Mouse (Mus musculus) heart, embryonic 10.5 days (tissue): ENCODE results near the gene Ssbp3. TPM values are rescaled to one million over a fixed set of nuclear protein-coding genes. Genes with fewer than 3 reads are reported as not detected.

Source experiments
- DNase-seq: peaks from one replicate; pipeline ENCODE4 v3.0.0-alpha.2; 2017; ENCODE audit warnings: low spot score
- H3K27ac ChIP-seq: fragments of 300-500 bp; sonication (generic); 2 replicates; pipeline ENCODE4 v1.5.1; 2016; ENCODE audit warnings: mild to moderate bottlenecking
- H3K27me3 ChIP-seq: fragments of 300-500 bp; sonication (generic); 2 replicates; pipeline ENCODE4 v1.6.1; 2016; ENCODE audit warnings: mild to moderate bottlenecking; ENCODE audit not compliant: poor library complexity, insufficient read depth, severe bottlenecking
- H3K36me3 ChIP-seq: fragments of 300-500 bp; sonication (generic); 2 replicates; pipeline ENCODE4 v1.6.1; 2016; ENCODE audit warnings: mild to moderate bottlenecking, moderate library complexity
- H3K4me1 ChIP-seq: fragments of 300-500 bp; sonication (generic); 2 replicates; pipeline ENCODE4 v1.6.1; 2016; ENCODE audit warnings: mild to moderate bottlenecking
- H3K4me3 ChIP-seq: fragments of 300-500 bp; sonication (generic); 2 replicates; pipeline ENCODE4 v1.5.1; 2016; ENCODE audit warnings: mild to moderate bottlenecking, moderate library complexity
- H3K9me3 ChIP-seq: fragments of 300-500 bp; sonication (generic); 2 replicates; pipeline ENCODE4 v1.6.1; 2016; ENCODE audit warnings: mild to moderate bottlenecking, moderate library complexity
- WGBS: fragments of 180-500 bp; shearing (Covaris S2); methylation state at CpG from one replicate; pipeline ENCODE4 v1.1.7; 2016; 5-methylcytosine and 5-hydroxymethylcytosine counted together
- polyA plus RNA-seq: library from polyadenylated mRNA; unstranded; fragments of >200 nt; fragmentation: Nextera tagmentation; extraction: Ambion mirVana; gene quantifications from 2 replicates; pipeline ENCODE4 v1.2.1, GENCODE M21; 2016

Ssbp3 gene
- polyA plus RNA-seq, 1 experiment from 2014 or later: 139 TPM

DNA sequence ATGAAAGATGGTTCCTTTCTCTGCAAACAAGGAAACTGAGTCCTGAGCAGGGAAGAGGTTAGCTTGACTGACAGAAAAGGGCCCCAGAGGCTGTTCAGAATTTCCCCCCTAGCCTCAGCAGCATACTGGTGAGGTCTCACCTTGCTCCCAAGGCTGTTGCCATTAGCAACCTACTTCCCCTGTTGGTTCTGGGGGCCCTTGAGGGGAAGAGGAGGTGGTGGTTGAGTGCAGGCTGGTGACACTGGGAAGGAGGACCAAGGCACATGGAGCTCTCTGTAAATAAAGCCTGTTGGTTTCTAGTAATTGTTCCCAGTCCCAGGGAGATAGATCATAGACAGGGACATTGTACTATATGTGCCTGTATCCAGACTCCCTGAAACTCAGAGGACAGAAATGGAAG, 31.0 kb downstream of the Ssbp3 start:
- H3K27me3 ChIP-seq: no peaks in the 10 kb centered on the region
- H3K36me3 ChIP-seq: peaks cover 13% of the 10 kb centered on the region
- H3K9me3 ChIP-seq: no peaks in the 10 kb centered on the region
- no peak for DNase-seq
- no peak overlapping the region; the same call in 1 of the 2 replicates for H3K27ac ChIP-seq
- H3K4me1 ChIP-seq: peaks cover 96% of the 10 kb centered on the region
- H3K4me3 ChIP-seq: no peak overlapping the region

DNA sequence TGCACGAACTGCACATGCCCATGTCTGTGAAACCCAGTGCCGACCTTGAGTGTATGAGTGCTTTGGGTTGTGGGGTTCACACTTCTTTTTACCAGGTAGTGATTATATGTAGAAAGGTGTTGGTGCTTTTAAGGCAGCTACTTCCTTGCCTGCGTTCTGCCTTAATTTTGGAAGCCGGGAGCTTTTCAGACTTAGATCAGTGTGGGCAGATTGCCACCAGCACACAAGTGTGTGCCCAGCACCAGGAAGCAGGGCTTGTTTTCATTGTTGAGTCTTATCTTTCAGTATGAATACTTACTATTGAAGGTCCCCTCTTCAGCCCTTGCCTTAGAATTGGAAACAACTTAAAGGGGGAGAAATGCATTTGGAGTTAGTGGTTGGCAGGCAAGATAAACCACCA, 32.0 kb downstream of the Ssbp3 start:
- H3K36me3 ChIP-seq: peaks cover 13% of the 10 kb centered on the region
- no peak overlapping the region for H3K27ac ChIP-seq
- 74% methylated on average over 4 of the region's 4 CpGs for WGBS
- no peak overlapping the region for H3K4me3 ChIP-seq
- no peaks in the 10 kb centered on the region for H3K27me3 ChIP-seq
- H3K4me1 ChIP-seq: peaks cover 96% of the 10 kb centered on the region
- no peak for DNase-seq
- H3K9me3 ChIP-seq: no peaks in the 10 kb centered on the region

DNA sequence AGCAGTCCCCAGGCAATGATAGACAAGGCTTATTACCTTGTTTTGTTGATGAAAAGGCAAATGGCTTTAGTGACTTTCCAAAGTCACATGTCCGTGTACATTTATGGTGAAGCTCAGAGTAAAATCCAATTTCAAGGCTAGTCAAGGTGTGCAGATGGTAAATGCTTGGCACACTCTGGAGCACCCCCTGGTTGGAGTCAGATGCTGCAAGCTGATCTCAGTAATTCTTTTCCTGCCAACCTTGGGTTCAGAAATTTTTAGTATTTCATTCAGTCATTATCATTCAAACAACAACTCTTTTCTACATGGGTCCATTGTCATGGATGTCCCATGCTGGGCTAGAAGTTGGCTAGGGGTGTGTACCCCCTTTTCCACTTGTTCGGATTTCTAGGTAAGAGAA, 33.1 kb downstream of the Ssbp3 start:
- Histone ChIP-seq H3K36me3 (peaks cover 13% of the 10 kb centered on the region), H3K27me3 (no peaks in the 10 kb centered on the region), H3K9me3 (no peaks in the 10 kb centered on the region), H3K4me3 (no peak overlapping the region), H3K4me1 (peaks cover 92% of the 10 kb centered on the region), H3K27ac (no peak overlapping the region)
- DNase-seq: no peak
- WGBS: 85% methylated on average over 2 of the region's 2 CpGs

DNA sequence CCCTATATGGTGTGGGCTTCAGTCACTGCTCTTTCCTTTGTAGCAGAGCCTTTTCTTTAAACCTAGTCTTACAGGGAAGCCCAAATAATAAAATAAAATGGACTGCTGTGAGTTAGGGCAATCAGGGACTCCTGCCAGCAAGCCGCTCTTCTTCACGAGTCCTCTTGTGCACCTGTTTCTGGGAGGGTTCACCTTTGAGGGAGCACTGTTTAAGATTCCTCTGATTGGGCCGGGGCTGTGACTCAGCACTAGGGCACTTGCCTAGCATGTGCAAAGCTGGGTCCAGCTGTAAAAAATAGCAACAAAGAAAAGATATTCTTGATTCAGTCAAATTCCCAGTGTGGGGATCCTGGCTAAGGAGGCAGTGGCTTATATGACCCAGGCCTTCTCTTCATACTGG, 34.4 kb downstream of the Ssbp3 start:
- 79% methylated on average over 3 of the region's 3 CpGs for WGBS

DNA sequence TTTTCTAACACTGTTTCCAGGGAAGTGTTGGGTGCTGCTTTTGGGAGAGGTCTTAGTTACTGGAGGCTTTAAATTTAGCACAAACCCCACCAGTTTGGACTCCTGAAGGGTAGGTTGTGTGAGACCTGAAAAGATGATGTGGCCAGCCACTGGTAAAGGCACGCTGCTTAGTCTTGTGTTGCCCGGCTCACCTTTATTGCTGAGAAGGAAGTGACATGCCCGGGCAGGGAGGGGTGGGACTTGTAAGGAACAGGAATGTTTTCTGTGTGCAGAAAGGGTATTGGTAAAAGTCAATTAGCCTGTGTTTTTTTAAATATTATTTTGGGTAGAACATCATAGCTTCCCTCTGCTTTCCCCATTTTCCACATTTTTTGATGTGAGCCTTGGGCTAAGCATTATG, 37.2 kb downstream of the Ssbp3 start:
- peaks cover 90% of the 10 kb centered on the region for H3K4me1 ChIP-seq
- WGBS: 80% methylated on average over 3 of the region's 3 CpGs

More for the DNA sequence above, 34.4 kb downstream of the Ssbp3 start:
- no peaks in the 10 kb centered on the region for H3K27me3 ChIP-seq
- no peaks in the 10 kb centered on the region for H3K9me3 ChIP-seq
- no peak overlapping the region for H3K27ac ChIP-seq
- peaks cover 92% of the 10 kb centered on the region for H3K4me1 ChIP-seq
- peaks cover 13% of the 10 kb centered on the region for H3K36me3 ChIP-seq
- DNase-seq: no peak
- H3K4me3 ChIP-seq: no peak overlapping the region

DNA sequence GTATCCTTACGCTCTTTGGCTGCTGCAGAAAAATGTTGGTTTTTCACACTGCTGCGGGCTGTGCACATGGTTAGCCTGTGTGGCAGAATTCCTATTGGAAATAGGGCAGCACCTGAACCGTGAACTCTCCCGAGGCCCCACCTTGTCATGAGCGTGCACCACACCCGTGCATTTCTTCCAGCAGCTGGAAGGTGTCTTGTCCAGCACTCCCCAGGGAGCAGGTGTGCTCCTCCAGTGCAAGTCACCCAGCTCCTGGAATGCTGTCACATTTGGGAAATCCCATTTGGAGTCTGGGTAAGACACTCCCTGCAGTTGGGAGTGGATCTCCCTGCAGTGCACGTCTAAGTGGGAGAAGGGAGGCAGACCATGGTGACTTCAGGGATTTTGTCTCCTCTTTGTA, 38.0 kb downstream of the Ssbp3 start:
- H3K27me3 ChIP-seq: no peaks in the 10 kb centered on the region
- no peaks in the 10 kb centered on the region for H3K9me3 ChIP-seq
- 71% methylated on average over 7 of the region's 7 CpGs for WGBS
- DNase-seq: no peak
- no peak overlapping the region for H3K27ac ChIP-seq
- no peaks in the 10 kb centered on the region for H3K36me3 ChIP-seq
- H3K4me1 ChIP-seq: peaks cover 91% of the 10 kb centered on the region
- no peak overlapping the region for H3K4me3 ChIP-seq

More for the DNA sequence above, 37.2 kb downstream of the Ssbp3 start:
- DNase-seq: no peak
- 0 out of 2 replicates have a peak, but pooled peaks cover 7% of the 10 kb centered on the region for H3K36me3 ChIP-seq
- no peaks in the 10 kb centered on the region for H3K9me3 ChIP-seq
- no peak overlapping the region for H3K4me3 ChIP-seq
- no peak overlapping the region for H3K27ac ChIP-seq
- H3K27me3 ChIP-seq: no peaks in the 10 kb centered on the region

DNA sequence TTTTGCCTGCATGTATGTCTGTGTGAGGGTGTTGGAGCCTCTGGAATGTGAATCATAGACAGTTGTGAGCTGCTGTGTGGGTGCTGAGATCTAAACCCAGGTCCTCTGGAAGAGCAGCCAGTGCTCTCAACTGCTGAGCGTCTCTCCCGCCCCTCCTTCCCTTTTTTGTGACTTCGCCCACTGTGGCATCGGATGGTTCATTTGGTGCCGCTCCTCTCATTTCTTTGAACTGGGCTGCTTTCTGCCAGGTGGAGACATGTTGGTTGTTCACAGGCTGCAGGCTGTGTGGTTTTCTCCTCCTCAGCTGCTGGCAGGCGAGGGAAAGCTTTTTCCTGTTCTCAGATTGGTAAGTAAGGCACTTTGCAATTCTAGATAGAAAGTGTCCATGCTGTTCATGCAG, 38.7 kb downstream of the Ssbp3 start:
- no peak overlapping the region for H3K4me3 ChIP-seq
- peaks cover 91% of the 10 kb centered on the region for H3K4me1 ChIP-seq
- no peak for DNase-seq
- H3K9me3 ChIP-seq: no peaks in the 10 kb centered on the region
- H3K27ac ChIP-seq: peak overlapping the region; percentile 10; the same call in 1 of the 2 replicates
- 60% methylated on average over 6 of the region's 6 CpGs for WGBS
- no peaks in the 10 kb centered on the region for H3K27me3 ChIP-seq
- H3K36me3 ChIP-seq: peaks cover 6% of the 10 kb centered on the region; the same call in 1 of the 2 replicates

DNA sequence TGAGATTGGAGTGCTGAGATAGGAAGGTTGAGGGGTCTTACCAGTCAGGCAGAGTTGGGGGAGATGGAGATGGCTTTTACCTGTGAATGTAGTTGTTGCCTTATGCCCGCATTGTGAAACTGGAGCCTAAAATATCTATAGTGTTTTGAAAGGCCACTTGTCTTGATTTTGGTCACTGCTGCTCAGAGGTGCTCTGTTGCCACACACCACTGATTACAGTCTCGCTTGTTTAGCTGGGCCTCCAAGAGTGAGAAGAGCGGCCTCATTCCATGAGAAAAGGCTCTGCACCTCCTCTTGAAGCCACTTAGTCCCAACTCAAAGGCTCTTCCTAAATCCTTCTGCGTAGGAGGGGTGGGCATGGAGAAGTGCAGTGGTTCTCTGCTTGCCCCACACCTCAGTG, 40.3 kb downstream of the Ssbp3 start:
- Histone ChIP-seq H3K27ac (no peak overlapping the region), H3K9me3 (no peaks in the 10 kb centered on the region), H3K4me1 (peaks cover 90% of the 10 kb centered on the region), H3K4me3 (no peak overlapping the region), H3K27me3 (no peaks in the 10 kb centered on the region), H3K36me3 (peaks cover 21% of the 10 kb centered on the region)
- 61% methylated on average over 4 of the region's 4 CpGs for WGBS
- DNase-seq: no peak

DNA sequence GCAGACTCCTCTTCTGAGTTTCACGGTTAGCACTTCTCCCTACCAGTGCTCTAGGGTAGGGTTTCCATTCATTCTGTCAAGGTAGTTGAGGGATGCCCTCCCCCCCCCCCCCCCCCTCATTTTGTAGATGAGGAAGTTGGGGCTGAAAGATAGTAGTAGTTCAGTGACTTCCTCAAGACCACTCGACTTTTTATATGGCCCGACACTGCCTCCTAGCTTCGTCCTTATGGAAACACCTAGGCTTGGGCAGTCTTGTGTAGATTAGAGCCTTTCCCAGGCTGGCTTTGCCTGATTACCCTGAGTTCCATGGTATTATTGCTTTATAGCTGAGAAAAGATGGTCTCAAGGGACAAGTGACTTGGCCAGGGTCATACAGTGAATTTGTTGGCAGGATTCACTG, 41.0 kb downstream of the Ssbp3 start:
- peaks cover 26% of the 10 kb centered on the region for H3K36me3 ChIP-seq
- H3K9me3 ChIP-seq: no peaks in the 10 kb centered on the region
- no peak for DNase-seq
- peaks cover 90% of the 10 kb centered on the region for H3K4me1 ChIP-seq
- H3K27me3 ChIP-seq: no peaks in the 10 kb centered on the region
- H3K4me3 ChIP-seq: no peak overlapping the region
- no peak overlapping the region for H3K27ac ChIP-seq
- WGBS: 49% methylated on average over 4 of the region's 4 CpGs

DNA sequence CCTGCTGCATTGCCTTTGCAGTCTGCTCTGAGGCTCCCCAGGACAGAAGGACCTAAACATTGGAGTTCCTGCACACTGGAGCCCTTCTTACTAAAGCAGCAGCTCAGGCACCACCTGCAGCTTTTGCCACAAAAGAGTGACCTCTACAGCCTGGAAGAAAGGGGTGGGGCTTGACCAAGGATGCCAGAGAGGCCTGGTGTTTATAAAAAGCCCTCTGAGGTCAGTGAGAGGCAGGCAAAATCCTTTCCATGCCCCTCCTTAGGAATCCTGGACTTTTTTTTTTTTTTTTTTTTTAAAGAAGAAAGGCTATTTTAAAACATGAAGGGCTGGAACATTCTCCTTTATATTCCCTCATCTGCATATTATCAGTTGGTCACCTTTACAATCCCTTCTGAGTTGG, 42.7 kb downstream of the Ssbp3 start:
- peak overlapping the region; percentile 1; the same call in 1 of the 2 replicates for H3K4me3 ChIP-seq
- H3K4me1 ChIP-seq: peaks cover 90% of the 10 kb centered on the region
- H3K27me3 ChIP-seq: no peaks in the 10 kb centered on the region
- peaks cover 27% of the 10 kb centered on the region for H3K36me3 ChIP-seq
- no peak for DNase-seq
- no peaks in the 10 kb centered on the region for H3K9me3 ChIP-seq
- peak overlapping the region; percentile 72 for H3K27ac ChIP-seq

DNA sequence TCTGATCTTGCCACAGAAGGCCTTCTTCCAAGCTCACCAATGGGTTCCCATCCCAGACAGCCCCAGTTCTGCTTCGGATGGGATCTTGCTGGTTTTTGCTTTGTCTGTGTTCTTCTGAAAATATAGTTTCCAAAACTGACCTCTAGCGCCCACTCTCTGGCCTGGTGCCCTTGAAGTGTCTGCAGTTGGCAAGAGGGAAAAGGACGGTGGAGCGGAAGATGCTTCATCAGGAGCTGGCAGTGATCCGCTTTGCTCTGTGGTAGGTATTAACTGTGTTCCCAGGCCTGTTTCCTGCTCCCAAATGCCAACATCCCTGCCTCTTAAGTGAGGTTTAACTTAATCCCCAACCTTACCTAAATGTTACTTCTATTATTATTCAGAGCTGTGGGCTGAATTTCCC, 43.3 kb downstream of the Ssbp3 start:
- 85% methylated on average over 5 of the region's 5 CpGs for WGBS
- Histone ChIP-seq H3K4me3 (no peak overlapping the region), H3K4me1 (peaks cover 89% of the 10 kb centered on the region), H3K36me3 (peaks cover 27% of the 10 kb centered on the region), H3K27ac (peak overlapping the region; percentile 72), H3K9me3 (no peaks in the 10 kb centered on the region), H3K27me3 (no peaks in the 10 kb centered on the region)
- DNase-seq: no peak

DNA sequence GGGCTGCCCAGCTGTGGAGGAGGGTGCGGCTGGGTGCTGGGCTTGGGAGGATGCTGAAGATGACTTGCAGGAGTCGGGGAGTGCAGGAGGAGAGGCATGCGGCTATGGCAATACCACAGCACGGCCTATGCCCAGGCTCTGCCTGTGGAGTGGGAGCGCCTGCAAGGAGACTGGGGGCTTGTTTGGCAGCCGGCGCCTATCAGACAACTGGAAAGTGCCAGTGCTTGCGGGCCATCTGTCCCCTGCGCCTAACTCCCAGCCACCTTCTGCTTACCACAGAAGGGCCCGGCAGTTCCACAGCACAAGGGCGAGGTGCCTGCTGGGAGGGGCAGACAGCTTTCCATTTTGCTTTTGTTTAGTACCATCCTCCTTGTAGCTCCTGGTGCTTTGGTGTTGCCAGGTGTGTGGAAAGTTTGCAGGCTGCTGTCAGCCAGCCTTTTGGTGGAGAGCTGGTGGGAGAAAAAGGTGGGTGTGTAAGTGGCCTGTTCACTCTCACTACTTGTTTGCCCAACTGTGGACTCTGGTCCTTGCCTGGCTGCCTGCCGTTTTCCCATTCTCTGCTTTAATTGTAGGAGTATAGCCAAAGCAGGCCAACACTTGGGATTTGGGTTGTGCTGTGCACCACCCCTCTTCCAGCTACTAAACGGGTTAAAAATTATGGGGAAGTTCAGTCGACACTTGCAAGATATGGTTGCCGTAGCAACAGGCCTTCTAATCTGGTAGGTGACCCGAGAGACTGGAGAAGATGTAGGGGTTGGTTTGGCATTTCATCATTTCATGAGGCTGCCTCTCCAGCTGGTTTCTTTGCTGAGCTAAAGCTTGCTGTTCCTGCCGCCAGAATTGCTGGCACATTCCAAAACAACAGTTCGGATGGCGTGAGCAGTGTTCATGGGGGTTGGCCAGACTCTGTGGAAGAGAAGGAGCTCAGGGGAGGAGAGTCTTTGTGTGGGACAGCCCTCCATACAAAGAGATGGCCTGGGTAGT, 45.5 kb downstream of the Ssbp3 start:
- DNase-seq: peak; percentile 81
- H3K4me1 ChIP-seq: peaks cover 82% of the 10 kb centered on the region

DNA sequence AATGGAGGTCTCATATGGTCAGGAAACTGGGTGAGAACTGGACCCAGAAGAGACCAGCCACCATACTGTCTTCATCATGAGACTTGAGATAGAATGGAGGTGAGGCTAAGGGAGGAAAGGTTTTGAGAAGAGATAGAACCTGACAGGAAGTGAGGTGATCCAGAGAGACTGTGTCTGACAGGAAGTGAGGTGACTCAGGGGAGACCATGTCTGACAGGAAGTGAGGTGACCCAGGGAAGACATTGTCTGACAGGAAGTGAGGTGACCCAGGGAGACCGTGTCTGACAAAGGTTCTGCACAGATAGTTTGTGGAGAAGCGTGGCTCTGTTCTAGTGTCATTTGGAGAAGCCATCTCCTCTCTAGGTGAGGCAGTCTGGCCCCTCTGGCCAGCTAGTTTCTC, 47.6 kb downstream of the Ssbp3 start:
- WGBS: 76% methylated on average over 2 of the region's 2 CpGs
- Histone ChIP-seq H3K9me3 (no peaks in the 10 kb centered on the region), H3K4me3 (no peak overlapping the region), H3K36me3 (peaks cover 27% of the 10 kb centered on the region), H3K27me3 (no peaks in the 10 kb centered on the region), H3K4me1 (peaks cover 75% of the 10 kb centered on the region), H3K27ac (no peak overlapping the region)
- no peak for DNase-seq

More for the DNA sequence above, 45.5 kb downstream of the Ssbp3 start:
- H3K4me3 ChIP-seq: peak overlapping the region; percentile 29; the same call in 1 of the 2 replicates
- H3K27me3 ChIP-seq: no peaks in the 10 kb centered on the region
- H3K9me3 ChIP-seq: no peaks in the 10 kb centered on the region
- H3K27ac ChIP-seq: peak overlapping the region; percentile 75
- peaks cover 27% of the 10 kb centered on the region for H3K36me3 ChIP-seq
- 40% methylated on average over 19 of the region's 19 CpGs for WGBS
